Mouse (Mus musculus) embryonic fibroblast, embryonic 13.5 days (primary cell): ENCODE measurements around the gene Samd1.

Source experiments
- CTCF ChIP-seq: IDR thresholded peaks from 2 replicates; pipeline ENCODE4 v1.5.1; 2011; ENCODE audit warnings: mild to moderate bottlenecking, control low read depth, low read length, moderate library complexity, borderline replicate concordance; ENCODE audit not compliant: insufficient read depth
- POLR2A ChIP-seq: IDR thresholded peaks from 2 replicates; pipeline ENCODE4 v1.6.1; 2011; ENCODE audit warnings: low read depth, mild to moderate bottlenecking, control low read depth, low read length, moderate library complexity

DNA sequence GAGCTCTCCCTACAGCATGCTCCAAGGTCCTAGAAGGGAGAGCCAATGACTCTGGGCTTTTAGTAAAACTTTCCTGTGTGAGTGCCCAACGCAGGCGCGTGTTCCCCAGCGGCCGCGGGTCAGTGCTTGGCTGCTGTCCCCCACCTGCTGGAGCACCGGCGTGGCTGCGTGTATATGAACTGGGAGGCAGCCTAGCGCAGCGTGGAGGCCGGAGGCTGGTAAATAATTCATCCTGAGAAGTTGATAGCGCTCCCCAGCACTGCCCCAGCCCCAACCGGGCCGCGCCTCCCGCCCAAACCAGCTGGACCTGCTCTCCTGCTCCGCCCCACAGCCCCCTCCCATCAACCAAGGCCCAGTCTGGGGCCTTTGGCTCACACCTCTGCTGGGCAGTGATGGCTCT, 23.6 kb downstream of the Samd1 start, which contains the start of gene Palm3:
- TF ChIP-seq CTCF (no peak), POLR2A (no peak)
